In genomic region chr2:26353066-26353980, GRCm38 (mm10) we compare ENCODE assay signal across 9 mouse cellular contexts. TPM values are rescaled to one million over a fixed set of nuclear protein-coding genes. Genes with fewer than 3 reads are reported as not detected.
DNase-seq lines count a peak whose midpoint lies in the region; ATAC-seq and TF ChIP-seq lines count a peak whose summit lies in the region.
"Had no signal": no experiment of that assay in that cellular context is flagged by ENCODE, and none has a peak within 500 bp of the region (broad histone marks: within the 10 kb centered on the region; RNA-seq: fewer than 3 reads in every experiment).

No protein-coding gene starts in this region.

- no peaks in the 10 kb centered on the region for H3K27me3 ChIP-seq in heart, postnatal 0 days (ENCODE audit: control insufficient read depth, insufficient read depth, low read length)
- no peaks in the 10 kb centered on the region for H3K27me3 ChIP-seq in hindbrain, embryonic 10.5 days (ENCODE audit: insufficient read depth, poor library complexity, severe bottlenecking)
- no peaks in the 10 kb centered on the region for H3K27me3 ChIP-seq in midbrain, embryonic 11.5 days (ENCODE audit: control insufficient read depth, insufficient read depth, low read length)

- TF ChIP-seq EP300 in heart, postnatal 0 days (IDR thresholded peaks at IDR 0.05; ENCODE audit: low read depth): no peak

- H3K4me2 ChIP-seq in heart, postnatal 0 days (ENCODE audit: low read depth, low read length): no peak overlapping the region; the same call in 1 of the 2 replicates
- peak overlapping the region; percentile 83 for H3K4me2 ChIP-seq in midbrain, embryonic 11.5 days

- H3K9ac ChIP-seq in heart, postnatal 0 days (replicated peaks; ENCODE audit: low read depth, low read length): peak overlapping the region; percentile 88; the same call in 1 of the 2 replicates
- peak overlapping the region; percentile 96 for H3K9ac ChIP-seq in midbrain, embryonic 11.5 days (ENCODE audit: low read length)

- ATAC-seq in heart, postnatal 0 days (ENCODE audit: insufficient read depth, low read depth): no peak
- ATAC-seq in midbrain, embryonic 11.5 days (ENCODE audit: low FRiP score): no peak

- H3K4me3 ChIP-seq in heart, postnatal 0 days (ENCODE audit: low read depth, low read length): no peak overlapping the region
- peak overlapping the region; percentile 89 for H3K4me3 ChIP-seq in hindbrain, embryonic 10.5 days
- H3K4me3 ChIP-seq in midbrain, embryonic 11.5 days (ENCODE audit: low read depth, low read length): peak overlapping the region; percentile 87

- peaks cover 15% of the 10 kb centered on the region for H3K4me1 ChIP-seq in heart, postnatal 0 days (ENCODE audit: control insufficient read depth, insufficient read depth)
- peaks cover 53% of the 10 kb centered on the region for H3K4me1 ChIP-seq in hindbrain, embryonic 10.5 days (replicated peaks)
- H3K4me1 ChIP-seq in midbrain, embryonic 11.5 days (ENCODE audit: control insufficient read depth, insufficient read depth, low read length): peaks cover 15% of the 10 kb centered on the region

- H3K9me3 ChIP-seq in heart, postnatal 0 days (replicated peaks; ENCODE audit: control insufficient read depth, low read length): no peaks in the 10 kb centered on the region
- H3K9me3 ChIP-seq in hindbrain, embryonic 10.5 days: no peaks in the 10 kb centered on the region
- no peaks in the 10 kb centered on the region for H3K9me3 ChIP-seq in midbrain, embryonic 11.5 days (ENCODE audit: control insufficient read depth, low read length)

- no peak overlapping the region for H3K27ac ChIP-seq in heart, postnatal 0 days (ENCODE audit: low read depth)
- H3K27ac ChIP-seq in hindbrain, embryonic 10.5 days: peak overlapping the region; percentile 97
- H3K27ac ChIP-seq in midbrain, embryonic 11.5 days (ENCODE audit: low read depth, low read length): no peak overlapping the region

- WGBS in heart, postnatal 0 days: 89% methylated on average over 11 of the region's 11 CpGs
- WGBS in hindbrain, embryonic 10.5 days: 91% methylated on average over 11 of the region's 11 CpGs
- 93% methylated on average over 11 of the region's 11 CpGs for WGBS in midbrain, embryonic 11.5 days

- no peak for TF ChIP-seq CTCF in heart, postnatal 0 days (IDR thresholded peaks at IDR 0.05; ENCODE audit: low read depth)

- H3K36me3 ChIP-seq in heart, postnatal 0 days (replicated peaks; ENCODE audit: control insufficient read depth, insufficient read depth, low read length): peaks cover 17% of the 10 kb centered on the region
- peaks cover 22% of the 10 kb centered on the region for H3K36me3 ChIP-seq in hindbrain, embryonic 10.5 days
- no peaks in the 10 kb centered on the region; the same call in 1 of the 2 replicates for H3K36me3 ChIP-seq in midbrain, embryonic 11.5 days (ENCODE audit: control insufficient read depth, insufficient read depth, low read length)

- DNase-seq in heart, postnatal 0 days (ENCODE audit: low spot score): no peak
- no peak for DNase-seq in heart, postnatal 36 days
- DNase-seq in cerebellum, adult 9-10 months: peak; percentile 72
- DNase-seq in hindbrain, embryonic 10.5 days (ENCODE audit: low spot score): no peak
- DNase-seq in midbrain, embryonic 11.5 days (ENCODE audit: low spot score, missing footprints): peak; percentile 62
- no peak for DNase-seq in adrenal gland, adult 2 months
- DNase-seq in embryo, embryonic 11 days: no peak
- no peak for DNase-seq in left cerebral cortex, postnatal 14 days (ENCODE audit: low spot score in 2 of 2)
- DNase-seq: lung, postnatal 4 days had no signal

- intact Hi-C loops in heart, postnatal 36 days (cut with DNase I): loop anchor here (5.0 kb wide), 1 partner anchor 36 kb away; the partner anchor contains the start of gene Gpsm1
- intact Hi-C loops in left cerebral cortex, postnatal 14 days (cut with DNase I): loop anchor here (10.0 kb wide), 1 partner anchor 199 kb away; no protein-coding TSS in a partner anchor

RNA-seq across cellular contexts. Expression of gene Dnlz, which starts 1.4 kb away (rescaled TPM):
- total RNA-seq in heart, postnatal 0 days (2014; rRNA removed; ENCODE audit: low replicate concordance): 20.2 and 23.0 TPM in 2 replicates
- 17.0 and 18.6 TPM in 2 replicates for polyA plus RNA-seq in heart, postnatal 0 days (2015; fragmentation: Nextera tagmentation; extraction: Ambion mirVana)
- 10 to 100 TPM; 21.1 to 21.4 TPM for total RNA-seq in heart, postnatal 36 days (2021)
- 36.8 and 38.8 TPM in 2 replicates for polyA plus RNA-seq in hindbrain, embryonic 10.5 days (2016; fragmentation: Nextera tagmentation; extraction: Ambion mirVana)
- polyA plus RNA-seq in midbrain, embryonic 11.5 days (2014; fragmentation: Nextera tagmentation; extraction: Ambion mirVana): 29.5 and 35.0 TPM in 2 replicates
- total RNA-seq in adrenal gland, adult 2 months (2021): 10 to 100 TPM; 20.6 to 25.6 TPM
- 30.6 and 31.1 TPM in 2 replicates for polyA plus RNA-seq in adrenal gland, adult 2 months (2012; rRNA removed)
- total RNA-seq in left cerebral cortex, postnatal 14 days (2021): 10 to 100 TPM; 25.4 to 28.8 TPM

RNA-seq across cellular contexts. Expression of gene Card9, which starts 7.4 kb away (rescaled TPM):
- 1.5 TPM in 1 of 2 replicates, not detected in the other for total RNA-seq in heart, postnatal 0 days (2014; rRNA removed; ENCODE audit: low replicate concordance)
- 0.18 and 0.31 TPM in 2 replicates for polyA plus RNA-seq in heart, postnatal 0 days (2015; fragmentation: Nextera tagmentation; extraction: Ambion mirVana)
- 1 to 10 TPM; 1.4 to 1.5 TPM for total RNA-seq in heart, postnatal 36 days (2021)
- 0.62 and 1.1 TPM in 2 replicates for polyA plus RNA-seq in hindbrain, embryonic 10.5 days (2016; fragmentation: Nextera tagmentation; extraction: Ambion mirVana)
- 0.99 and 1.1 TPM in 2 replicates for polyA plus RNA-seq in midbrain, embryonic 11.5 days (2014; fragmentation: Nextera tagmentation; extraction: Ambion mirVana)
- 1 to 10 TPM; 1.3 to 1.7 TPM for total RNA-seq in adrenal gland, adult 2 months (2021)
- 4.9 and 5.0 TPM in 2 replicates for polyA plus RNA-seq in adrenal gland, adult 2 months (2012; rRNA removed)
- total RNA-seq in left cerebral cortex, postnatal 14 days (2021): 1 to 10 TPM; 2.4 to 2.8 TPM

RNA-seq across cellular contexts. Expression of gene Snapc4, which starts 27.1 kb away (rescaled TPM):
- 9.6 and 24.1 TPM in 2 replicates for total RNA-seq in heart, postnatal 0 days (2014; rRNA removed; ENCODE audit: low replicate concordance)
- 7.8 and 8.1 TPM in 2 replicates for polyA plus RNA-seq in heart, postnatal 0 days (2015; fragmentation: Nextera tagmentation; extraction: Ambion mirVana)
- total RNA-seq in heart, postnatal 36 days (2021): 1 to 10 TPM; 8.5 to 9.3 TPM
- polyA plus RNA-seq in hindbrain, embryonic 10.5 days (2016; fragmentation: Nextera tagmentation; extraction: Ambion mirVana): 35.3 and 35.5 TPM in 2 replicates
- 22.3 and 22.5 TPM in 2 replicates for polyA plus RNA-seq in midbrain, embryonic 11.5 days (2014; fragmentation: Nextera tagmentation; extraction: Ambion mirVana)
- 10 to 100 TPM; 19.1 to 23.3 TPM for total RNA-seq in adrenal gland, adult 2 months (2021)
- polyA plus RNA-seq in adrenal gland, adult 2 months (2012; rRNA removed): 42.8 and 55.3 TPM in 2 replicates
- total RNA-seq in left cerebral cortex, postnatal 14 days (2021): 10 to 100 TPM; 66.3 to 68.0 TPM

RNA-seq across cellular contexts. Expression of gene Entr1, which starts 35.8 kb away (rescaled TPM):
- total RNA-seq in heart, postnatal 0 days (2014; rRNA removed; ENCODE audit: low replicate concordance): 57.4 and 67.4 TPM in 2 replicates
- 56.4 and 57.2 TPM in 2 replicates for polyA plus RNA-seq in heart, postnatal 0 days (2015; fragmentation: Nextera tagmentation; extraction: Ambion mirVana)
- 10 to 100 TPM; 43.4 to 48.2 TPM for total RNA-seq in heart, postnatal 36 days (2021)
- 136 and 141 TPM in 2 replicates for polyA plus RNA-seq in hindbrain, embryonic 10.5 days (2016; fragmentation: Nextera tagmentation; extraction: Ambion mirVana)
- 115 and 119 TPM in 2 replicates for polyA plus RNA-seq in midbrain, embryonic 11.5 days (2014; fragmentation: Nextera tagmentation; extraction: Ambion mirVana)
- 100 to 1,000 TPM in 1 of 2 experiments, 10 to 100 TPM in 1; 95.6 to 121 TPM for total RNA-seq in adrenal gland, adult 2 months (2021)
- polyA plus RNA-seq in adrenal gland, adult 2 months (2012; rRNA removed): 93.3 TPM in 2 replicates
- total RNA-seq in left cerebral cortex, postnatal 14 days (2021): 100 to 1,000 TPM; 172 to 175 TPM

RNA-seq across cellular contexts. Expression of gene Pmpca, which starts 35.8 kb away (rescaled TPM):
- total RNA-seq in heart, postnatal 0 days (2014; rRNA removed; ENCODE audit: low replicate concordance): 52.5 and 102 TPM in 2 replicates
- 91.1 and 99.2 TPM in 2 replicates for polyA plus RNA-seq in heart, postnatal 0 days (2015; fragmentation: Nextera tagmentation; extraction: Ambion mirVana)
- 100 to 1,000 TPM; 137 to 154 TPM for total RNA-seq in heart, postnatal 36 days (2021)
- 132 and 139 TPM in 2 replicates for polyA plus RNA-seq in hindbrain, embryonic 10.5 days (2016; fragmentation: Nextera tagmentation; extraction: Ambion mirVana)
- polyA plus RNA-seq in midbrain, embryonic 11.5 days (2014; fragmentation: Nextera tagmentation; extraction: Ambion mirVana): 110 and 118 TPM in 2 replicates
- 100 to 1,000 TPM; 144 to 148 TPM for total RNA-seq in adrenal gland, adult 2 months (2021)
- polyA plus RNA-seq in adrenal gland, adult 2 months (2012; rRNA removed): 50.1 and 79.3 TPM in 2 replicates
- total RNA-seq in left cerebral cortex, postnatal 14 days (2021): 100 to 1,000 TPM; 116 to 117 TPM

Comparison
In these comparisons a context has a peak if more than half of its experiments do, and no peak if none do; other contexts are left out.
1. DNase-seq: peak in cerebellum, adult 9-10 months (single experiment) and midbrain, embryonic 11.5 days (single experiment); none in heart, postnatal 0 days (single experiment), heart, postnatal 36 days (0 of 2), hindbrain, embryonic 10.5 days (single experiment), adrenal gland, adult 2 months (single experiment), embryo, embryonic 11 days (single experiment) and left cerebral cortex, postnatal 14 days (0 of 2).